Mouse (Mus musculus) forebrain, embryonic 16.5 days (tissue): ENCODE results near the gene Mia2. TPM values are rescaled to one million over a fixed set of nuclear protein-coding genes. Genes with fewer than 3 reads are reported as not detected.
A peak's percentile ranks its signal among the peaks of the same experiment; 100 is the strongest.
"Not testable (repeated sequence)": the region's sequence is repeated elsewhere in the genome, so short reads cannot be mapped to it uniquely, and the experiment has no call there.

ENCODE experiments used
- ATAC-seq: fragments of 200-750 bp; cut with Nextera tagmentation; 2 replicates; pipeline ENCODE4 v1.8.0; 2017; ENCODE audit warnings: mild to moderate bottlenecking, moderate library complexity
- H3K27ac ChIP-seq: fragments of 300-500 bp; sonication (generic); 2 replicates; pipeline ENCODE4 v1.5.1; 2014; ENCODE audit warnings: low read length, control low read depth
- H3K27me3 ChIP-seq: fragments of 300-500 bp; sonication (generic); replicated peaks from 2 replicates; pipeline ENCODE4 v1.6.1; 2014; ENCODE audit warnings: low read length; ENCODE audit not compliant: control insufficient read depth, insufficient read depth
- H3K36me3 ChIP-seq: fragments of 300-500 bp; sonication (generic); 2 replicates; pipeline ENCODE4 v1.6.1; 2014; ENCODE audit not compliant: control insufficient read depth, insufficient read depth
- H3K4me1 ChIP-seq: fragments of 300-500 bp; sonication (generic); replicated peaks from 2 replicates; pipeline ENCODE4 v1.6.1; 2014; ENCODE audit warnings: low read length; ENCODE audit not compliant: control insufficient read depth, insufficient read depth
- H3K4me2 ChIP-seq: fragments of 300-500 bp; sonication (generic); 2 replicates; pipeline ENCODE4 v1.6.1; 2014; ENCODE audit warnings: mild to moderate bottlenecking, low read length, control low read depth
- H3K4me3 ChIP-seq: fragments of 300-500 bp; sonication (generic); replicated peaks from 2 replicates; pipeline ENCODE4 v1.5.1; 2014; ENCODE audit warnings: mild to moderate bottlenecking, low read length, control low read depth
- H3K9ac ChIP-seq: fragments of 300-500 bp; sonication (generic); replicated peaks from 2 replicates; pipeline ENCODE4 v1.6.1; 2014; ENCODE audit warnings: low read depth, low read length, control low read depth
- H3K9me3 ChIP-seq: fragments of 300-500 bp; sonication (generic); 2 replicates; pipeline ENCODE4 v1.6.1; 2016; ENCODE audit warnings: low read length; ENCODE audit not compliant: control insufficient read depth
- WGBS: fragments of 180-500 bp; shearing (Covaris S2); extraction: QIAGEN DNeasy Blood & Tissue Kit; methylation state at CpG from one replicate; pipeline ENCODE4 v1.1.7; 2014; 5-methylcytosine and 5-hydroxymethylcytosine counted together
- polyA plus RNA-seq: library from polyadenylated mRNA; unstranded; fragments of >200 nt; fragmentation: Nextera tagmentation; extraction: Ambion mirVana; gene quantifications from 2 replicates; pipeline ENCODE4 v1.2.1, GENCODE M21; 2015

Mia2 gene
- polyA plus RNA-seq: 33.0 and 41.5 TPM in 2 replicates

DNA sequence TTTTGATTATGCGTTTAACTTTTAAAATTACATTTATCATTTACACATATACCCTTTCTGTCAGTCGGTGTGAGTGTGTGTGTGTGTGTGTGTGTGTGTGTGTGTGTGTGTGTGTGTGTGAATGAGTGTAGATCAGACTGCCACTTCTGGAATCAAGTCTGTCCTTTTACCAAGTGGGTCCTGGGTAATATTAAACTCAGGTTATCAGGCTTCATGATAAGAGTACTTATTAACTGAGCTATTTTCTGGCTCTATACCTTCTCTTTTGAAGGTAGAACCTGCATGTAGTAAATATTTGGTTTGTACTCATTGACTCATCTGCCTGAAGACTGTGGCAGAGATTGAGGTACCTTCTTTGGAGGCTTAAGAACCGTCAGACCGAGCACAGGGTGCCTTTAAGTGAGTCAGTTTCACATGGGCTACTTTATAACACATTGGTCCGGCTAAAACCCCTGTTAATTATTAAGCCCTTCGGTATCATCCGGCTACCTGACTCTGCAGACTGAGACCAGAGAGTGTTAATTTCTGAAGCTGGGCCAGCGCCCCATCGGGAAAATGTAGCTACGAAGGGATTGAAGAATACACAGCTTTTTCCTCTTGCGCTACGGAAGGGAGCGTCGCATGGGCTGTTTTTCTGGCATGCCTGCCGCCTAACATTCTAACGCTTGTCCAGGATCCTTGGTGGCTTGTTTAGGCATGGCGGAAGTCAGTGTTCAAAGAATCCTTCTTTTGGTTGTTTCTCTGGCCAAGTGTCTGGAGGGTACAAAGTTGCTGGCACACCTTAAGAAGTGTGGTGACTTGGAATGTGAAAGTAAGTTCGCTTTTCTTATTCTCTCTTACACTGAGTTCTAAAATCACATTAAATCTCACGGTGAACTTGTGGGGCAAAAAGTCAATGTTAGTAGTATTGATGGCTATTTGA lies at the start of gene Mia2:
Gene Mia2 (plus strand): TSS at position 696 of the 922 bp plus-strand sequence.
- 86% methylated on average over 19 of the region's 19 CpGs for WGBS
- no peak for ATAC-seq
- Histone ChIP-seq H3K27ac (no peak within 1 kb of the TSS), H3K9ac (no peak within 1 kb of the TSS), H3K4me1 (no peaks in the 10 kb centered on the region), H3K4me2 (no peak within 1 kb of the TSS), H3K27me3 (no peaks in the 10 kb centered on the region), H3K9me3 (no peaks in the 10 kb centered on the region), H3K4me3 (no peak within 1 kb of the TSS), H3K36me3 (no peaks in the 10 kb centered on the region)

- no peak for ATAC-seq
- WGBS: 97% methylated on average over 3 of the region's 3 CpGs
- peaks cover 4% of the 10 kb centered on the region; the same call in 1 of the 2 replicates for H3K36me3 ChIP-seq
- H3K9ac ChIP-seq: no peak overlapping the region
- no peak overlapping the region for H3K4me2 ChIP-seq
- no peaks in the 10 kb centered on the region for H3K9me3 ChIP-seq
- H3K4me1 ChIP-seq: no peaks in the 10 kb centered on the region
- H3K4me3 ChIP-seq: no peak overlapping the region
- H3K27me3 ChIP-seq: no peaks in the 10 kb centered on the region
- no peak overlapping the region for H3K27ac ChIP-seq
Observed at GRCm38 (mm10) chr12:59052470-59052869, 43.1 kb upstream of the Mia2 start.

- 94% methylated on average over 5 of the region's 5 CpGs for WGBS
- no peak overlapping the region for H3K27ac ChIP-seq
- no peak for ATAC-seq
- H3K4me1 ChIP-seq: no peaks in the 10 kb centered on the region
- H3K4me2 ChIP-seq: no peak overlapping the region
- H3K36me3 ChIP-seq: peaks cover 4% of the 10 kb centered on the region; the same call in 1 of the 2 replicates
- H3K9ac ChIP-seq: no peak overlapping the region
- H3K27me3 ChIP-seq: no peaks in the 10 kb centered on the region
- no peak overlapping the region for H3K4me3 ChIP-seq
- H3K9me3 ChIP-seq: no peaks in the 10 kb centered on the region
Observed at GRCm38 (mm10) chr12:59053166-59053565, 42.4 kb upstream of the Mia2 start.

- Histone ChIP-seq H3K27me3 (no peaks in the 10 kb centered on the region), H3K4me3 (no peak overlapping the region), H3K9ac (no peak overlapping the region), H3K36me3 (peaks cover 2% of the 10 kb centered on the region; the same call in 1 of the 2 replicates), H3K27ac (no peak overlapping the region), H3K4me1 (peaks cover 6% of the 10 kb centered on the region), H3K9me3 (no peaks in the 10 kb centered on the region), H3K4me2 (no peak overlapping the region)
- no peak for ATAC-seq
Observed at GRCm38 (mm10) chr12:59053976-59054375, 41.6 kb upstream of the Mia2 start.

- no peak overlapping the region for H3K4me2 ChIP-seq
- H3K27ac ChIP-seq: no peak overlapping the region
- H3K9me3 ChIP-seq: no peaks in the 10 kb centered on the region
- no peak overlapping the region for H3K9ac ChIP-seq
- peaks cover 18% of the 10 kb centered on the region for H3K4me1 ChIP-seq
- H3K36me3 ChIP-seq: peaks cover 2% of the 10 kb centered on the region; the same call in 1 of the 2 replicates
- no peak for ATAC-seq
- WGBS: 84% methylated on average over 4 of the region's 4 CpGs
- no peak overlapping the region for H3K4me3 ChIP-seq
- H3K27me3 ChIP-seq: no peaks in the 10 kb centered on the region
Observed at GRCm38 (mm10) chr12:59055196-59055850, 40.3 kb upstream of the Mia2 start.

DNA sequence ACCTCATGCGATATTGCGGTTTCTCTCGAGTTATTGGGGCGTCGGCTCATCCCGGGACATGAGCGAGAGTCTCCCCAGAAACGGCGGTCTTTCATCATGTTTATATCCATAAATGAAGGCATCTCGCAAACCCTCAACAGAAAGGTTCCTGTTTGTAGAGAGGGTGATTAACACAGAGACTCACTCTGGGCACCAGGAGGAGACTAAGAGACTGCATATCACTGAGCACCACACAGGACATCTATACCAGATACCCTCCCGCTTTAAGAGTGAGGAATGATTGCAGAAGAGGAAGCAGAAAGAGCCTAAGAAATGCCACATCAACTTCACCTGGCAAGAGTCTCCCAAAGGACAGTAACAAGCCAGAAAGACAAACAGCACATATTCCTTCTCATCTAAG lies 39.4 kb upstream of the Mia2 start:
- no peak overlapping the region for H3K9ac ChIP-seq
- H3K27me3 ChIP-seq: no peaks in the 10 kb centered on the region
- no peaks in the 10 kb centered on the region for H3K9me3 ChIP-seq
- peaks cover 21% of the 10 kb centered on the region for H3K4me1 ChIP-seq
- peaks cover 2% of the 10 kb centered on the region; the same call in 1 of the 2 replicates for H3K36me3 ChIP-seq
- H3K4me3 ChIP-seq: no peak overlapping the region
- no peak overlapping the region for H3K27ac ChIP-seq
- ATAC-seq: no peak
- WGBS: 97% methylated on average over 11 of the region's 11 CpGs
- H3K4me2 ChIP-seq: no peak overlapping the region

DNA sequence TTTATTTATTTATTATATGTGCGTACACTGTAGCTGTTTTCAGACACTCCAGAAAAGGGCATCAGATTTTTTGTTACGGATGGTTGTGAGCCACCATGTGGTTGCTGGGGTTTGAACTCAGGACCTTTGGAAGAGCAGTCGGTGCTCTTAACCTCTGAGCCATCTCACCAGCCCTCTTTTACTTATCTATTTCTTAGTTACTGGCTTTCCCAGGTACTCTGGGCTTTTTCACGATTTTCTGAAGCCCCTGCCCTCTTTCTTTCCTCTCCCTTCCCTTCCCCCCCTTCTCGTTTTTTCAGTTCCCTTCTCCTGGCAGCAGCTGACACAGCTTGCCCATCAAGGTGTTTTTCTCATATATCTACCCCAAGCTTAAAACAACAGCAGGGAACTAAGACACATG lies 37.4 kb upstream of the Mia2 start:
- 91% methylated on average over 5 of the region's 5 CpGs for WGBS
- not testable (repeated sequence) for H3K4me3 ChIP-seq, H3K27me3 ChIP-seq, H3K9me3 ChIP-seq, H3K4me2 ChIP-seq, H3K27ac ChIP-seq, H3K9ac ChIP-seq, H3K36me3 ChIP-seq, ATAC-seq
- H3K4me1 ChIP-seq: peaks cover 23% of the 10 kb centered on the region

DNA sequence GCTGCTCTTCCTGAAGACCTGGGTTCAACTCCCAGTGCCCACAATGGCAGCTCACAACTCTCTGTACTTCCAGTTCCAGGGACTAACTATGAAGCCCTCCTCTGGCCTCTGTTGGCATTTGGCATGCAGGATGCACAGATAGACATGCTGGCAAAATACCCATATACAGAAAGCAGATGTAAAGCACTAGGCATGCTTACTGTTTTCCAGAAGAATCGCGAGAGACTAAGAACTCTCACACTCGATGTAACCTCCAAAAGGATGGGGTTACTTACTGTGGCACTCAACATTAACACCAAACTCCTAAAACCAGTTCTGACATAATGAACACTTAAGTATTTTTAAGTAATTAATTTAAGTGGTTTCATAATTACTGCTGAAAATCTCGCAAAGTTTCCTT lies 35.3 kb upstream of the Mia2 start:
- peak overlapping the region; percentile 87 for H3K4me3 ChIP-seq
- no peaks in the 10 kb centered on the region for H3K27me3 ChIP-seq
- peaks cover 23% of the 10 kb centered on the region for H3K4me1 ChIP-seq
- 49% methylated on average over 4 of the region's 4 CpGs for WGBS
- ATAC-seq: no peak
- H3K27ac ChIP-seq: peak overlapping the region; percentile 95
- peak overlapping the region; percentile 94 for H3K9ac ChIP-seq
- H3K4me2 ChIP-seq: peak overlapping the region; percentile 79
- no peaks in the 10 kb centered on the region for H3K9me3 ChIP-seq
- H3K36me3 ChIP-seq: peaks cover 2% of the 10 kb centered on the region; the same call in 1 of the 2 replicates

DNA sequence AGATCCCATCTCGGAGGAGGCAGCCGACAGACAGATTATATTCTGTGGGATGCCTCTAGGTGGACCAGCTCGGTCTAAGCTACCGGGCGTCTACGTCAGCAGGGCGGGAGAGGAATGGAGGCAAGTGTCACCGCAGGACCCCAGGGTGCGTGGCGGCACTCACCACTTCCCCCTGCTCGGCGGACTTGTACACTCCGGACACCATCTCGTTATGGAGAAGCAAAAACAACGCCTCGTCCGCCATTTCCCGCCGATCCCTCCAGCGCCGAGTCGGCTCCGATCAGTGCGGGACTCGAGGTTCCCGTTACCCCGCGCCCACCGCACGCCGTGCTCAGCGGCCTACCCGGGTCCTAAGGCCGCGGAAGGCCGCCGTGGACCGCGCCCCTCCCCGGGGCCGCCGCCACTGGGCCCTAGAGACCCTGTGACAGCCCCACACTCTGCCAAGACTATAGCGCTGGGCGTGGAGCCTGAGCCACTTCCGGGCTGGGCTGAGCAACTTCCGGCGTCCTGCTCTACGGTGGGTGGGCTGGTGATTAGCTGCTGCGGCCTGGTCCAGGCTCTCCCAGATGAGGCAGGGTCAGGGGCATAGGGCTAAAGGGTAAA lies 34.5 kb upstream of the Mia2 start, which contains the start of gene Trappc6b:
Gene Trappc6b (minus strand): TSS at position 480 of the 603 bp plus-strand sequence.
- H3K4me3 ChIP-seq: peak within 1 kb of the TSS; percentile 87
- H3K27me3 ChIP-seq: no peaks in the 10 kb centered on the region
- peak within 1 kb of the TSS; percentile 94 for H3K9ac ChIP-seq
- H3K36me3 ChIP-seq: peaks cover 2% of the 10 kb centered on the region; the same call in 1 of the 2 replicates
- H3K27ac ChIP-seq: peak within 1 kb of the TSS; percentile 95
- WGBS: 2% methylated on average over 49 of the region's 49 CpGs
- no peaks in the 10 kb centered on the region for H3K9me3 ChIP-seq
- H3K4me2 ChIP-seq: peak within 1 kb of the TSS; percentile 79
- peaks cover 25% of the 10 kb centered on the region for H3K4me1 ChIP-seq
- ATAC-seq: peak; percentile 98
